Mouse (Mus musculus) liver, embryonic 16.5 days (tissue): ENCODE data around the gene Fam135a. TPM values are rescaled to one million over a fixed set of nuclear protein-coding genes. Genes with fewer than 3 reads are reported as not detected.

Source experiments
- ATAC-seq: fragments of 200-750 bp; cut with Nextera tagmentation; 2 replicates; pipeline ENCODE4 v1.8.0; 2017; ENCODE audit warnings: low read depth, mild to moderate bottlenecking, moderate number of reproducible peaks, moderate library complexity
- H3K27ac ChIP-seq: fragments of 300-500 bp; sonication (generic); 2 replicates; pipeline ENCODE4 v1.5.1; 2014; ENCODE audit warnings: mild to moderate bottlenecking, low read length
- H3K27me3 ChIP-seq: fragments of 300-500 bp; sonication (generic); 2 replicates; pipeline ENCODE4 v1.6.1; 2014; ENCODE audit warnings: low read depth, low read length, mixed read lengths; ENCODE audit not compliant: control insufficient read depth, insufficient read depth
- H3K36me3 ChIP-seq: fragments of 300-500 bp; sonication (generic); 2 replicates; pipeline ENCODE4 v1.6.1; 2014; ENCODE audit warnings: mild to moderate bottlenecking; ENCODE audit not compliant: control insufficient read depth, insufficient read depth
- H3K4me1 ChIP-seq: fragments of 300-500 bp; sonication (generic); 2 replicates; pipeline ENCODE4 v1.6.1; 2014; ENCODE audit warnings: low read depth, low read length, mixed read lengths; ENCODE audit not compliant: control insufficient read depth
- H3K4me2 ChIP-seq: fragments of 300-500 bp; sonication (generic); 2 replicates; pipeline ENCODE4 v1.6.1; 2014; ENCODE audit warnings: low read depth, low read length, mixed read lengths
- H3K4me3 ChIP-seq: fragments of 300-500 bp; sonication (generic); 2 replicates; pipeline ENCODE4 v1.5.1; 2014; ENCODE audit warnings: low read depth, mild to moderate bottlenecking, low read length
- H3K9ac ChIP-seq: fragments of 300-500 bp; sonication (generic); 2 replicates; pipeline ENCODE4 v1.6.1; 2014; ENCODE audit warnings: low read depth, low read length
- H3K9me3 ChIP-seq: fragments of 300-500 bp; sonication (generic); replicated peaks from 2 replicates; pipeline ENCODE4 v1.6.1; 2016; ENCODE audit warnings: low read length; ENCODE audit not compliant: control insufficient read depth
- WGBS: fragments of 180-500 bp; shearing (Covaris S2); extraction: QIAGEN DNeasy Blood & Tissue Kit; methylation state at CpG from one replicate; pipeline ENCODE4 v1.1.7; 2014; ENCODE audit not compliant: insufficient replicate concordance; 5-methylcytosine and 5-hydroxymethylcytosine counted together
- polyA plus RNA-seq: library from polyadenylated mRNA; unstranded; fragments of >200 nt; fragmentation: Nextera tagmentation; extraction: Ambion mirVana; gene quantifications from 2 replicates; pipeline ENCODE4 v1.2.1, GENCODE M21; 2015

The Fam135a gene
- polyA plus RNA-seq, 1 experiment from 2014 or later = 5.2 TPM

DNA sequence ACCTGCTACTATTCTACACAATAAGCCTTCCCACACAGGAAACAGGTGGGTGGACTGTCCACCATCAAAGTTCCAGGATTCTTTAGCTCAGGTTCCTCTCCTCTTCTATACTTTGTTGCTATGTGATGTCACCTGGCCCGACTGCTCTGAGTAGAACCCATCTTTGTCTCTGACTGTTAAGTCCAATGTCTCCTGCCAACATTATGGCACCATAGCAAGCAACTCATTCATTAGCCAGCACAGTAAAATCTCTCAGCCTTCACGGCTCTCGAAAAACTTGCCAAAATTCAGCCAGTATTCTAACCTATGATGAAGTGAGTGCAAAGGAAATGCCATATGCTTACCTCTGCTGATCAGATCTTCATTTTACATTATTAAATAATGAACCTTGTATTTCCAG, 14.0 kb downstream of the Fam135a start:
- no peak overlapping the region for H3K4me2 ChIP-seq

DNA sequence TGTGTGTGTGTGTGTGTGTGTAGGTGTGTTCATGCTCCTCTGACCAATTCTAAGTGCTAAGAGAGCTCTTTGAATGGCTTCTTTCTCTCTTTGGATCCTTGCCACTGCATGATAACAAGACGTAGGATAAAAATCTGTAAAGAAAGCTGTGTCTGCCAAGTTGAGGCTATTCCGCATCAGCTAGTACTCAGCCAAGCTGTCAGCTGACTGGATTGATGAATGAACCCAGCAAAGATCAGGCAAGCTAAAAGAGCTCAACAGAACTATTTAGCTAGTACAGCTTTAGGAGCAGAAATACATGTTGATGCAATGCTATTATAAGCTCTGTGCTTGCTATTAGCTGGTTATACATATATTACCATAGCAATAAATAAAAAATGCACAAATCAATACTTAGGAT, 25.7 kb downstream of the Fam135a start:
- Histone ChIP-seq H3K27me3 (no peaks in the 10 kb centered on the region), H3K27ac (no peak overlapping the region), H3K36me3 (no peaks in the 10 kb centered on the region), H3K4me3 (no peak overlapping the region), H3K9me3 (no peaks in the 10 kb centered on the region), H3K4me1 (no peaks in the 10 kb centered on the region), H3K4me2 (no peak overlapping the region), H3K9ac (no peak overlapping the region)
- 60% methylated on average over 2 of the region's 2 CpGs for WGBS
- no peak for ATAC-seq

More for the DNA sequence above, 14.0 kb downstream of the Fam135a start:
- 63% methylated on average over 3 of the region's 3 CpGs for WGBS
- no peak overlapping the region for H3K27ac ChIP-seq
- no peaks in the 10 kb centered on the region for H3K9me3 ChIP-seq
- no peak overlapping the region for H3K4me3 ChIP-seq
- H3K27me3 ChIP-seq = no peaks in the 10 kb centered on the region
- no peak overlapping the region for H3K9ac ChIP-seq
- no peaks in the 10 kb centered on the region for H3K4me1 ChIP-seq
- H3K36me3 ChIP-seq = no peaks in the 10 kb centered on the region
- no peak for ATAC-seq

DNA sequence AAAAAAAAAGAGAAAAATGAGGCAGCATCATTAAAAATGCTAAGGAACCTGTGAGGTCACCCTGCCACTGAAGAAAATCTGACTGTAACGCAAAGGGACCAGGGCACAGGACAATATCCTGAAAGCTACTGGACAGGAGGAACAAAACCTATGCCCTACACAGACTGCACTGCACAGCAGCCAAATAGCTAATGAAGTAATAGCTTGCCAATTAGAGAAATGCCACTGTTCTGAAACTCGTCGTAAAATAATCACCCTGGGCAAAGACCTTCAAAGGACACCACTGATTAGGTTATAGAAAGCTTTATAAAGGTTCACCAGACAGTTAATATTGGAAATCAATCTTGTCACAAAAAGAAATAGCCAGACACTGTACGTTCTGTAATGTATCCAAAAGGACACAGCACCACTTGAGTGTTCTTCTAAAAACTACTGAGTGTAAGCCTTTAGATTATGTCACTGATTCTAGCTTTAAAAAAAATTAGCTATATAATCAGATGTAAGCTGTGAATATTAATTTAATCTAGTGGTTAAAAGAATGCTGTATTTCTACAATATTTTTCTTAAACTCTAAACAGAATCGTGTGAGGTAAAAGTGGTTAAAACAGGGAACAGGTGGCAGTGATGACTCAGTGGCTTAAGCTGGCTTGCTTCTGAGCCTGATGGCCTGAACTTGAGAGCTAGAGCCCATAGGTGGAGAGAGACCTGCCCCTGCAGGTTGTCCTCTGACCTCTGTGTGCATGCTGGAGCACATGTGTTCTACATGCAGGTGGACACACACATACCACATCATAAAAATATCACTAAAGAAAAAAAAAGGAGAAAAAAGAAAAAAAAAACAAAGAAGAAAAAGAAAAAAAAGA, 26.5 kb downstream of the Fam135a start:
- Histone ChIP-seq H3K36me3 (no peaks in the 10 kb centered on the region), H3K27me3 (no peaks in the 10 kb centered on the region), H3K4me2 (no peak overlapping the region), H3K9ac (no peak overlapping the region), H3K4me3 (no peak overlapping the region), H3K9me3 (no peaks in the 10 kb centered on the region), H3K4me1 (no peaks in the 10 kb centered on the region), H3K27ac (no peak overlapping the region)
- WGBS = 62% methylated on average over 5 of the region's 5 CpGs
- ATAC-seq = no peak

- no peak overlapping the region for H3K4me2 ChIP-seq
- no peak overlapping the region for H3K9ac ChIP-seq
- WGBS = 80% methylated on average over 7 of the region's 7 CpGs
- H3K4me1 ChIP-seq = no peaks in the 10 kb centered on the region
- ATAC-seq = no peak
- H3K27me3 ChIP-seq = no peaks in the 10 kb centered on the region
- H3K36me3 ChIP-seq = no peaks in the 10 kb centered on the region
- H3K27ac ChIP-seq = no peak overlapping the region
- no peak overlapping the region for H3K4me3 ChIP-seq
- H3K9me3 ChIP-seq = no peaks in the 10 kb centered on the region
Measured at GRCm38 (mm10) chr1:24068830-24069229, 31.3 kb downstream of the Fam135a start.

DNA sequence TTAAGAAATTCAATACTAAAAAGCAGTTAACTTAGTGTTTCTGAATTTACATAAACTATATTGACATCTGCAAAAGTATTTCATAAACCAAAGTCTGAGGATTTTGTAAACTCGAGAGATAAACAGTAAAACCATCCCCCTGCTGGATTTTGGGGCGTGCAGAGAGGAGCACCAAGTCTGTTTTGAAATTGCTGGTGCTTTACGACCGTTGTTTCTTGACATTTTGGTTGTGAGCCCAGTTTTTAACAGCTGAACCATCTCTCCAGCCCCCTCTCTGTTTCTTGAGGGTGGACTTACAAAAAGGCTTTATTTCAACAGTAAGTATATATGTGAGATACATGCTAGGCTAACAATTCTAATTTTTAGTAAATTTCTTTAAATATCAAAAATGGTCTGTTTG, 33.4 kb downstream of the Fam135a start:
- Histone ChIP-seq H3K4me2 (no peak overlapping the region), H3K9me3 (no peaks in the 10 kb centered on the region), H3K27me3 (no peaks in the 10 kb centered on the region), H3K9ac (no peak overlapping the region), H3K4me1 (no peaks in the 10 kb centered on the region), H3K4me3 (no peak overlapping the region), H3K36me3 (no peaks in the 10 kb centered on the region), H3K27ac (no peak overlapping the region)
- ATAC-seq = no peak
- 61% methylated on average over 4 of the region's 4 CpGs for WGBS

DNA sequence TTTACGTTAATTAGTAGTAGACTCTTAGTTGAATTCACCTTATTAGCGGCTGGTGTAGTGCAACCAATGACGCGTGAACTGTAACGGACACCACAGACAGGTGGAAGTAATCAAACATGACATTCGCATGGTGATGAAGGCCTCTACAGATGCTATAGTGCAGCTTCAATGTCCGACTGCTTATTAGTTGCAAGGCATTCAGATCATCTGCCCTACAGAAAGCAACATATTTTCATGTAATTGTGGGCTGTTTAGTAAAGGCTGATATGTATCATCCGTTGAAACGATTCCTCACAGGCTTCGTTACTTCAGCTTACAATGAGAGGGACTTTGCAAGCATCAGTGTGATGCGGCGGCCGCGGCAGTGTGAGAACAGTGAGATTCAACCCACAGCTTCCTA, 44.4 kb downstream of the Fam135a start:
- Histone ChIP-seq H3K4me3 (no peak overlapping the region), H3K9ac (no peak overlapping the region), H3K4me2 (no peak overlapping the region), H3K36me3 (no peaks in the 10 kb centered on the region), H3K27ac (no peak overlapping the region), H3K9me3 (no peaks in the 10 kb centered on the region), H3K4me1 (no peaks in the 10 kb centered on the region), H3K27me3 (no peaks in the 10 kb centered on the region)
- WGBS = 82% methylated on average over 14 of the region's 14 CpGs
- no peak for ATAC-seq

DNA sequence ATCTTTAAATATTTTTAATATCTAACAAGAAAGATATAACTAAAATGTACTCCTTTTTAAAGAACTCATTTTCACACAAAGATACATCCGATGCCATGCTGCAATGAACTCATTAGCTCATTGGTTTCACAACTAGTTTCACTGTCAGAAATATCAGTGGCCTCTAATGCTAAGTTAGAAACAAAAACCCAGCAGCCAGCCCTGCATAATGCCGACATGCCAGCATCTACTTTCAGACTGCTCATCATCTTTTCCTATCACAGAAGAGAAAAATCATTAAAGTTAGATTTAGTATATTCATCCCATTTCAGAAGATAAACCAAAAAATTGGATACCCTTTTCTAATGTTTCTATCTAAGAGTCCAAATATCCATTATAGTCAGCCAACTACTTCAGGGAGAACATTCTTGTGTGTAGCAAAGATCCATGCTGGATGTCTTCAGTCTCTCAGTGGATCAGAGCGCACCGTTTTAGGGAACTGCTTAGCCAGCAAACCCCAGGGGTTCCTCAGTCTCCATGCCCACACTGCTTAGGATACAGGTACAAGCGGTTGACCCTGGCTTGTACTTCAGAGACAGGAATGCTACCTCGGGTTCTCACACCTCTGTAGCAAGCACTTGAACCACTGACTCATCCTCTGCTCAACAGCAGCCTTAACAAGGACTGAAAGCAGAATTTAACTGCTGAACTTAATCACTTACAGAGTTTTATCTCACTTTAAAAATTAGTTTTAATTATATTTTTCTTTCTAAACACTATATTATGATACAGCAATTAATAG, 53.2 kb downstream of the Fam135a start:
- Histone ChIP-seq H3K4me2 (no peak overlapping the region), H3K36me3 (no peaks in the 10 kb centered on the region), H3K4me3 (no peak overlapping the region), H3K27me3 (no peaks in the 10 kb centered on the region), H3K4me1 (no peaks in the 10 kb centered on the region), H3K27ac (no peak overlapping the region), H3K9me3 (no peaks in the 10 kb centered on the region), H3K9ac (no peak overlapping the region)
- 65% methylated on average over 6 of the region's 6 CpGs for WGBS
- ATAC-seq = no peak

DNA sequence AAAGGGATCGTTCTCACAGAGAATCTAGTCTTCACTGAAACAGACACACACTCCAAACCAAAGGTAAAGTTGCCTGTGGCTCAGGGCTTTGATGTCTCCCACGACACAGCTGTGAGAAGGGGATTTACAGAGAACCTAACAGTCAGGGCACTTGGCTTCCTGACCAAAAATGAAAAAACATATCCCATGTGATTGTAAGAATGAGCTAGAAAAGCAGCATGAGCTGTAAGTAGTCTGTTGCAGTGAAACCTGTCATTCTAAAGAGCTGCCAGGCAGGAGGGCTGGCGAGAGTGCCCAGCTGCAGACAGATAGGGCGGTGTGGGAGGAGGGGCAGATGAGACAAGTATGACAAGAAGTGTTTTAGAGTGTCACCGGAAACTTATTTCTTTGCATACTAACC, 54.5 kb downstream of the Fam135a start:
- no peak overlapping the region for H3K27ac ChIP-seq
- 59% methylated on average over 5 of the region's 5 CpGs for WGBS
- H3K4me3 ChIP-seq = no peak overlapping the region
- H3K27me3 ChIP-seq = no peaks in the 10 kb centered on the region
- no peak overlapping the region for H3K4me2 ChIP-seq
- ATAC-seq = no peak
- H3K36me3 ChIP-seq = no peaks in the 10 kb centered on the region
- no peaks in the 10 kb centered on the region for H3K9me3 ChIP-seq
- H3K4me1 ChIP-seq = no peaks in the 10 kb centered on the region
- no peak overlapping the region for H3K9ac ChIP-seq

- Histone ChIP-seq H3K4me1 (no peaks in the 10 kb centered on the region), H3K36me3 (no peaks in the 10 kb centered on the region), H3K9me3 (no peaks in the 10 kb centered on the region), H3K4me2 (no peak overlapping the region), H3K27ac (no peak overlapping the region), H3K4me3 (no peak overlapping the region), H3K9ac (no peak overlapping the region), H3K27me3 (no peaks in the 10 kb centered on the region)
- no peak for ATAC-seq
- 55% methylated on average over 5 of the region's 5 CpGs for WGBS
Measured at GRCm38 (mm10) chr1:24043007-24043406, 57.1 kb downstream of the Fam135a start.
